Mouse (Mus musculus) myocyte (in vitro differentiated cells): ENCODE data around the gene Asap2. TPM values are rescaled to one million over a fixed set of nuclear protein-coding genes. Genes with fewer than 3 reads are reported as not detected.

Source experiments
- H3K27me3 ChIP-seq: one replicate; pipeline ENCODE4 v1.6.1; 2011; ENCODE audit not compliant: control insufficient read depth, insufficient read depth, insufficient read length
- H3K36me3 ChIP-seq: one replicate; pipeline ENCODE4 v1.6.1; 2011; ENCODE audit not compliant: control insufficient read depth, insufficient read depth
- H3K4me2 ChIP-seq: one replicate; pipeline ENCODE4 v1.6.1; 2011; ENCODE audit warnings: low read depth, control low read depth
- H3K4me3 ChIP-seq: one replicate; pipeline ENCODE4 v1.5.1; 2011; ENCODE audit warnings: mild to moderate bottlenecking, control low read depth, moderate library complexity
- H3K79me2 ChIP-seq: one replicate; pipeline ENCODE4 v1.6.1; 2011; ENCODE audit not compliant: control insufficient read depth, insufficient read depth
- H3ac ChIP-seq: one replicate; pipeline ENCODE4 v1.6.1; 2011; ENCODE audit not compliant: control insufficient read depth, insufficient read length
- CEBPB ChIP-seq: IDR thresholded peaks from 2 replicates; pipeline ENCODE4 v1.6.1; 2011; ENCODE audit warnings: mild to moderate bottlenecking, moderate library complexity; ENCODE audit not compliant: poor library complexity, insufficient read depth, severe bottlenecking
- E2F4 ChIP-seq: IDR thresholded peaks from one replicate; pipeline ENCODE4 v1.6.1; 2011; ENCODE audit warnings: mild to moderate bottlenecking, control low read depth, moderate library complexity; ENCODE audit not compliant: insufficient read depth
- MAX ChIP-seq: IDR thresholded peaks from one replicate; pipeline ENCODE4 v1.6.1; 2011; ENCODE audit warnings: low read depth, mild to moderate bottlenecking, control low read depth
- MYOD1 ChIP-seq, 3 experiments: IDR thresholded peaks; one replicate each; pipeline ENCODE4 v1.6.1; 2011; ENCODE audit warnings: control low read depth in 2 of 3, low read depth in 2 of 3, mild to moderate bottlenecking in 2 of 3, moderate library complexity in 1 of 3; ENCODE audit not compliant: insufficient read length in 2 of 3, control insufficient read depth in 1 of 3
- MYOG ChIP-seq, 3 experiments: IDR thresholded peaks; one replicate each; pipeline ENCODE4 v1.6.1; 2011; ENCODE audit warnings: control low read depth in 2 of 3, low read depth in 2 of 3, mild to moderate bottlenecking in 2 of 3; ENCODE audit not compliant: insufficient read length in 2 of 3, control insufficient read depth in 1 of 3, insufficient read depth in 1 of 3
- POLR2A ChIP-seq: IDR thresholded peaks from one replicate; pipeline ENCODE4 v1.6.1; 2011; ENCODE audit warnings: low read depth, mild to moderate bottlenecking, control low read depth, moderate library complexity; ENCODE audit not compliant: insufficient read length
- POLR2AphosphoS2 ChIP-seq: IDR thresholded peaks from one replicate; pipeline ENCODE4 v1.6.1; 2011; ENCODE audit warnings: low read depth, control low read depth; ENCODE audit not compliant: insufficient read length
- REST ChIP-seq: IDR thresholded peaks from one replicate; pipeline ENCODE4 v1.6.1; 2011; ENCODE audit warnings: mild to moderate bottlenecking, control low read depth, moderate library complexity; ENCODE audit not compliant: insufficient read depth, insufficient read length
- SRF ChIP-seq: IDR thresholded peaks from one replicate; pipeline ENCODE4 v1.6.1; 2011; ENCODE audit warnings: low read depth; ENCODE audit not compliant: control insufficient read depth, insufficient read length
- TCF12 ChIP-seq: IDR thresholded peaks from one replicate; pipeline ENCODE4 v1.6.1; 2011; ENCODE audit warnings: mild to moderate bottlenecking, control low read depth; ENCODE audit not compliant: poor library complexity, insufficient read depth, severe bottlenecking
- TCF3 ChIP-seq: IDR thresholded peaks from one replicate; pipeline ENCODE4 v1.6.1; 2011; ENCODE audit warnings: low read depth, control low read depth; ENCODE audit not compliant: insufficient read length
- USF1 ChIP-seq: IDR thresholded peaks from one replicate; pipeline ENCODE4 v1.6.1; 2011; ENCODE audit warnings: low read depth, mild to moderate bottlenecking, control low read depth, moderate library complexity
- polyA plus RNA-seq: library from polyadenylated mRNA; unstranded; fragments of >200 nt; fragmentation: generic; extraction: Trizol; gene quantifications from one replicate; pipeline ENCODE4 v1.2.1, GENCODE M21; 2012; ENCODE audit warnings: missing spikeins

Gene Asap2
- polyA plus RNA-seq, 1 experiment: 3.2 TPM

DNA sequence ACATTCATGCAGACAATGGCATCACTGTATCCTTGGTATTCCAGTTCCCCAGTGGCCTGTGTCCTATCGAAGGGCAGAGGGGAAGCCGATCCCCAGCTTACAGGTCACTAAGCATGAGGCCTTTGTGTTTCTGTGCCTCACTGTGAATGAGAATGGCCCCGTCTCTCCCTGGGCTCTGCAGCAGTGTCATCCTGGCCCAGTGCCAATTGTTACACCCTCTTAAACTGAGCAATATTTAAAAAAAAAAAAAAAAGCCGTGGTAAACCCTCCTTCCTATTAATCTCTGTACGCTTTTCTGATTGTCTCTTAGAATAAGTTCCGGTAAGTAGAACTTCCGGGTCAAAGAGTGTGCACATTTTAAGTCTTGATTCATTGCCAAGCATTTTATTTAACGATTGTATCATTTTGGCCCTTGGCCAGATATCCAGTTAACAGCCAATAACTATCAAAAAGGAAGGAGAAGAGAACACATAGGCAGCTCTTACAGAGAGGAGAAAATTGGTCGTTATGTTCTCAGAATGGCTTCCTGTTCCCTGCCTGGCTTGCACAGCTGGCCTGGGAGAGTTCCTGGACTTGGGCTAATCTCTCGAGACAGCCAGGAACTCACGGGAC lies 214.5 kb downstream of the Asap2 start:
- no peak overlapping the region for H3K4me3 ChIP-seq
- no peaks in the 10 kb centered on the region for H3K27me3 ChIP-seq
- no peaks in the 10 kb centered on the region for H3K79me2 ChIP-seq
- TF ChIP-seq POLR2A: no peak
- no peak for TF ChIP-seq MYOG (IDR thresholded peaks at IDR 0.05; ENCODE audit: control insufficient read depth in 1 of 3, insufficient read depth in 1 of 3, insufficient read length in 2 of 3, low read depth in 2 of 3)
- no peak for TF ChIP-seq MYOD1 (IDR thresholded peaks at IDR 0.05; ENCODE audit: control insufficient read depth in 1 of 3, insufficient read length in 2 of 3, low read depth in 2 of 3)
- TF ChIP-seq TCF12: no peak
- no peak for TF ChIP-seq CEBPB
- no peak for TF ChIP-seq POLR2AphosphoS2
- no peak for TF ChIP-seq TCF3
- no peak for TF ChIP-seq SRF
- no peak for TF ChIP-seq MAX
- no peak for TF ChIP-seq USF1
- no peak for TF ChIP-seq E2F4
- no peak for TF ChIP-seq REST
- no peaks in the 10 kb centered on the region for H3K36me3 ChIP-seq
- H3K4me2 ChIP-seq: no peak overlapping the region
- no peak overlapping the region for H3ac ChIP-seq

DNA sequence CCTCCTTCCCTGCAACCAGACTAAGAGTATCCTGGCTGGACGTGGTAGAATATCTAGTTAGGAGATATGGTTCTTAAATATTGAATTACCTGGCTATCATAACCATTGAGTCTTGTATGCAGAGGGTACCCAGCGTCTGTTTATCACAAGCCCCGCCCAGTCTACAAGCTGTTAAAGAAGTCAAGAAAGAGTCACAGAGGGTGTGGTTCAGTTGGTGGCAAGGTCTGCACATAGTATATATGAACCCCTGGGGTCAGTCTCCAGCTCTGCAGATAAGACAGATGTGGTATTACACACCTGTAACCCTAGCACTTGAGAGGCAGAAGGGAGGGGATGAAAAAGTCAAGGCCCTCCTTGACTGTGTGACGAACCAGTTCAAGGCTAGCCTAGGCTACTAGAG lies 215.5 kb downstream of the Asap2 start:
- Histone ChIP-seq H3ac (no peak overlapping the region), H3K4me2 (no peak overlapping the region), H3K79me2 (no peaks in the 10 kb centered on the region), H3K27me3 (no peaks in the 10 kb centered on the region), H3K36me3 (no peaks in the 10 kb centered on the region), H3K4me3 (no peak overlapping the region)
- TF ChIP-seq MYOG (IDR thresholded peaks at IDR 0.05; ENCODE audit: control insufficient read depth in 1 of 3, insufficient read depth in 1 of 3, insufficient read length in 2 of 3, low read depth in 2 of 3): no peak
- TF ChIP-seq E2F4: no peak
- TF ChIP-seq POLR2AphosphoS2: no peak
- no peak for TF ChIP-seq TCF12
- TF ChIP-seq SRF: no peak
- TF ChIP-seq REST: no peak

DNA sequence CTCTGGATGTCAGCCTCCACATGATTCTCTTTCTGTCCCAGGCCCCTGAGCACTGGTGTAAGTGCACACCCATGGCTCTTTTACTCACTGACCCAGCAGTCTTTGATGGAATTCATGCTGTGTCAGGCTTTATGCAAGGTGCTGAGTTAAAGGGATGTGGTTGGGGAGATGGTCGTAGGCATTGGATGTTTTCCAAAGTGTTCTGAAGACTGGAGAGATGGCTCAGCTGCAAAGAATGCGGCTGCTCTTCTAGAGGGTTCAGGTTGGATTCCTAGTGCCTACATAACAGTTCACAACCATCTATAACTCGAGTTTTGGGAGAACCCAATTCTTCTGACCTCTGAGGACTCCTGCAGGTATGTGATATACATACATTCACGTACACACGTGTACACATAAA lies 217.2 kb downstream of the Asap2 start:
- Histone ChIP-seq H3K4me3 (no peak overlapping the region), H3K79me2 (no peaks in the 10 kb centered on the region), H3K27me3 (no peaks in the 10 kb centered on the region), H3K36me3 (no peaks in the 10 kb centered on the region), H3K4me2 (no peak overlapping the region), H3ac (no peak overlapping the region)
- TF ChIP-seq MYOD1 (IDR thresholded peaks at IDR 0.05; ENCODE audit: control insufficient read depth in 1 of 3, insufficient read length in 2 of 3, low read depth in 2 of 3) (no peak), POLR2A (no peak), REST (no peak), CEBPB (no peak), MAX (no peak), POLR2AphosphoS2 (no peak), TCF3 (no peak), USF1 (no peak)

DNA sequence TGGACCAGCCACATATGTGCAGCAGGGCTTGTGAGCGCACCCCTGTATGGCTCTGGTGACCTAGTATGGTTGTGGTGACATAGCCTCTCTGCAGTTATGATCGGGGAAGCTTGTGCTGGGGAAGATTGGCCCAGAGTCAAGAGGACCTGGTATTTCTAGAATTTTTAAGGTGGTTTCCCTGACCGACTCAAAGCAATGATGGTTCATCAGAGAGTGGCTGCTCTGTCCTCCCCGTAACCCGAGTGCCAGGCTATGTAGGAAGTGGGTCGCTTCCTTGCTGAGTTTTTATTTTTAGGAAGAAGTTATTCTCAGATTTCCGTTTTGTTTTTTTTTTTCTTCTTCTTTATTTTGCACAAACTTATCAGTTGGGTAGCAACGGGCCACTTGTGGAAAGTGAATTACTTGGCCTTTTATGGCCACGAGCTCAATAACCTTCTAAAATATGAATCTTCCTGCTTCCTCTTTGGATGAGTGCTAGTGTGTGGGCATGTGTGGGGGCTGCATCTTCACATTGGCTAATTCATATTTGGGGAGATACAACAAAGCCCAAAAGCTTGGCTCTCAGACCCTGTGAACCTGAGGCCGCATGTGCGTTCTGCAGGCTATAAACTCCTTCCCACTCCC lies 218.0 kb downstream of the Asap2 start:
- no peak overlapping the region for H3K4me2 ChIP-seq
- H3K79me2 ChIP-seq: no peaks in the 10 kb centered on the region
- no peak overlapping the region for H3ac ChIP-seq
- no peaks in the 10 kb centered on the region for H3K36me3 ChIP-seq
- H3K4me3 ChIP-seq: no peak overlapping the region
- TF ChIP-seq CEBPB (no peak), POLR2A (no peak), MAX (no peak), E2F4 (no peak), REST (no peak), MYOD1 (IDR thresholded peaks at IDR 0.05; ENCODE audit: control insufficient read depth in 1 of 3, insufficient read length in 2 of 3, low read depth in 2 of 3) (no peak), POLR2AphosphoS2 (no peak), USF1 (no peak), TCF12 (no peak), MYOG (IDR thresholded peaks at IDR 0.05; ENCODE audit: control insufficient read depth in 1 of 3, insufficient read depth in 1 of 3, insufficient read length in 2 of 3, low read depth in 2 of 3) (no peak), TCF3 (no peak), SRF (no peak)
- no peaks in the 10 kb centered on the region for H3K27me3 ChIP-seq
